Mouse (Mus musculus) MEL (cell line): Measurements from ENCODE around the gene Ssh2. TPM values are rescaled to one million over a fixed set of nuclear protein-coding genes. Genes with fewer than 3 reads are reported as not detected.
A peak's percentile ranks its signal among the peaks of the same experiment; 100 is the strongest.

Experiments
- DNase-seq: peaks from one replicate; pipeline ENCODE4 v3.0.0; 2011; ENCODE audit warnings: low read depth, low spot score
- H3K27ac ChIP-seq: 2 replicates; pipeline ENCODE4 v1.5.1; 2012; ENCODE audit warnings: low read depth, mild to moderate bottlenecking, control low read depth, low read length, moderate library complexity; ENCODE audit not compliant: control insufficient read depth
- H3K27me3 ChIP-seq, 2 experiments: fragments of 150-350 bp in 1 of 2; sonication (generic) in 1 of 2; 2 replicates each; pipeline ENCODE4 v1.6.1; 2012; ENCODE audit warnings: low read length in 2 of 2, mild to moderate bottlenecking in 2 of 2, improper control_type of control experiment in 1 of 2, moderate library complexity in 1 of 2; ENCODE audit not compliant: insufficient read depth in 2 of 2, control insufficient read depth in 1 of 2
- H3K36me3 ChIP-seq, 2 experiments: 2 replicates each; pipeline ENCODE4 v1.6.1; 2012 to 2014; ENCODE audit warnings: low read length in 2 of 2, improper control_type of control experiment in 1 of 2, inconsistent platforms in 1 of 2, mild to moderate bottlenecking in 1 of 2; ENCODE audit not compliant: insufficient read depth in 2 of 2, control insufficient read depth in 1 of 2
- H3K4me1 ChIP-seq, 2 experiments: fragments of 150-350 bp in 1 of 2; sonication (generic) in 1 of 2; 2 replicates each; pipeline ENCODE4 v1.6.1; 2012; ENCODE audit warnings: low read length in 2 of 2, improper control_type of control experiment in 1 of 2, mild to moderate bottlenecking in 1 of 2; ENCODE audit not compliant: insufficient read depth in 2 of 2, control insufficient read depth in 1 of 2
- H3K4me3 ChIP-seq, 2 experiments: fragments of 150-350 bp in 1 of 2; sonication (generic) in 1 of 2; 2 replicates each; pipeline ENCODE4 v1.5.1; 2012; ENCODE audit warnings: low read depth in 2 of 2, low read length in 2 of 2, mild to moderate bottlenecking in 2 of 2, moderate library complexity in 2 of 2, control low read depth in 1 of 2, improper control_type of control experiment in 1 of 2; ENCODE audit not compliant: control insufficient read depth in 1 of 2, insufficient read depth in 1 of 2
- H3K79me2 ChIP-seq: 2 replicates; pipeline ENCODE4 v1.6.1; 2012; ENCODE audit warnings: mild to moderate bottlenecking, low read length, moderate library complexity; ENCODE audit not compliant: control insufficient read depth, poor library complexity, insufficient read depth
- H3K9ac ChIP-seq: 2 replicates; pipeline ENCODE4 v1.6.1; 2012; ENCODE audit warnings: low read depth, mild to moderate bottlenecking, control low read depth, low read length, moderate library complexity; ENCODE audit not compliant: control insufficient read depth, poor library complexity, severe bottlenecking
- H3K9me3 ChIP-seq: fragments of 150-350 bp; sonication (generic); replicated peaks from 2 replicates; pipeline ENCODE4 v1.6.1; 2012; ENCODE audit warnings: mild to moderate bottlenecking, low read length, improper control_type of control experiment, moderate library complexity; ENCODE audit not compliant: insufficient read depth
- CTCF ChIP-seq, 3 experiments: IDR thresholded peaks in 2 of 3; conservative IDR thresholded peaks in 1 of 3; 2 replicates each; pipeline ENCODE4 v1.5.1; 2011 to 2012; ENCODE audit warnings: low read length in 3 of 3, low read depth in 2 of 3, mild to moderate bottlenecking in 2 of 3, improper control_type of control experiment in 1 of 3, inconsistent platforms in 1 of 3, mixed read lengths in 1 of 3, moderate library complexity in 1 of 3; ENCODE audit not compliant: control insufficient read depth in 1 of 3, insufficient read depth in 1 of 3, poor library complexity in 1 of 3, severe bottlenecking in 1 of 3
- E2F4 ChIP-seq: IDR thresholded peaks from 2 replicates; pipeline ENCODE4 v1.6.1; 2011; ENCODE audit warnings: low read depth, low read length, improper control_type of control experiment, borderline replicate concordance
- EP300 ChIP-seq, 2 experiments: IDR thresholded peaks; 2 replicates each; pipeline ENCODE4 v1.6.1; 2011; ENCODE audit warnings: improper control_type of control experiment in 2 of 2, low read length in 2 of 2, low read depth in 1 of 2, mild to moderate bottlenecking in 1 of 2
- ETS1 ChIP-seq: IDR thresholded peaks from 2 replicates; pipeline ENCODE4 v1.6.1; 2012; ENCODE audit warnings: low read depth, mild to moderate bottlenecking, inconsistent platforms, low read length, improper control_type of control experiment, moderate library complexity
- GATA1 ChIP-seq: IDR thresholded peaks from 2 replicates; pipeline ENCODE4 v1.6.1; 2011; ENCODE audit warnings: low read depth, low read length, improper control_type of control experiment
- MAX ChIP-seq: IDR thresholded peaks from 2 replicates; pipeline ENCODE4 v1.6.1; 2011; ENCODE audit warnings: low read length, improper control_type of control experiment
- MEF2A ChIP-seq: IDR thresholded peaks from 2 replicates; pipeline ENCODE4 v1.6.1; 2014; ENCODE audit warnings: low read depth, mild to moderate bottlenecking, inconsistent platforms, low read length, improper control_type of control experiment; ENCODE audit not compliant: poor library complexity, insufficient replicate concordance, severe bottlenecking; ENCODE audit errors: extremely low read depth
- MYB ChIP-seq: IDR thresholded peaks from 2 replicates; pipeline ENCODE4 v1.6.1; 2011; ENCODE audit warnings: mild to moderate bottlenecking, low read depth, low read length, improper control_type of control experiment
- POLR2AphosphoS2 ChIP-seq: IDR thresholded peaks from 2 replicates; pipeline ENCODE4 v1.6.1; 2011; ENCODE audit warnings: low read length, improper control_type of control experiment
- SIN3A ChIP-seq: IDR thresholded peaks from 2 replicates; pipeline ENCODE4 v1.6.1; 2012; ENCODE audit warnings: low read length, improper control_type of control experiment, inconsistent platforms
- SMC3 ChIP-seq: IDR thresholded peaks from 2 replicates; pipeline ENCODE4 v1.6.1; 2011; ENCODE audit warnings: low read depth, low read length, improper control_type of control experiment
- TAL1 ChIP-seq: IDR thresholded peaks from 2 replicates; pipeline ENCODE4 v1.6.1; 2012; ENCODE audit warnings: mild to moderate bottlenecking, inconsistent platforms, low read length, moderate library complexity, mixed read lengths
- TBP ChIP-seq: IDR thresholded peaks from 2 replicates; pipeline ENCODE4 v1.8.0; 2011; ENCODE audit warnings: low read depth, low read length, improper control_type of control experiment
- USF2 ChIP-seq, 2 experiments: IDR thresholded peaks; 2 replicates each; pipeline ENCODE4 v1.6.1; 2011 to 2012; ENCODE audit warnings: improper control_type of control experiment in 2 of 2, low read length in 2 of 2, borderline replicate concordance in 1 of 2, inconsistent platforms in 1 of 2, low read depth in 1 of 2, mild to moderate bottlenecking in 1 of 2; ENCODE audit not compliant: insufficient read depth in 1 of 2
- ZC3H11A ChIP-seq: IDR thresholded peaks from 2 replicates; pipeline ENCODE4 v1.6.1; 2012; ENCODE audit warnings: low read depth, mild to moderate bottlenecking, inconsistent platforms, low read length, improper control_type of control experiment
- ZNF384 ChIP-seq: IDR thresholded peaks from 2 replicates; pipeline ENCODE4 v1.6.1; 2012; ENCODE audit warnings: low read depth, mild to moderate bottlenecking, inconsistent platforms, low read length, improper control_type of control experiment
- polyA plus RNA-seq, 2 experiments: library from polyadenylated mRNA; stranded (reverse) in 1 of 2; unstranded in 1 of 2; fragments of >175 nt in 1 of 2; fragments of >200 nt in 1 of 2; gene quantifications; 2 replicates each; pipeline versions ENCODE4 v1.2.1 to v1.2.4; 2012; ENCODE audit warnings: low replicate concordance in 2 of 2, low read depth in 1 of 2; ENCODE audit not compliant: insufficient read length in 2 of 2, insufficient read depth in 1 of 2, missing spikeins in 1 of 2
- total RNA-seq: library from RNA; depleted of rRNA; stranded (reverse); fragments of 300-350 nt; gene quantifications from 2 replicates; pipeline ENCODE4 v1.2.3, GENCODE M21; 2012

Gene Ssh2
- total and polyA plus RNA-seq, 3 experiments: 6.3 to 29.2 (median 16.5) TPM

- no peak overlapping the region for H3K9ac ChIP-seq
- no peaks in the 10 kb centered on the region for H3K27me3 ChIP-seq
- peak; percentile 76 for DNase-seq
- H3K36me3 ChIP-seq: peaks cover 0 to 30% of the 10 kb centered on the region in 2 experiments; a peak in 2 of 4 replicates
- H3K27ac ChIP-seq: no peak overlapping the region
- no peak overlapping the region for H3K4me3 ChIP-seq
- TF ChIP-seq TBP: no peak
- no peak for TF ChIP-seq MEF2A
- peak; percentile 65 for TF ChIP-seq ETS1
- TF ChIP-seq GATA1: peak; percentile 82
- 0 out of 2 replicates have a peak, but pooled peaks have one; percentile 2 for TF ChIP-seq ZC3H11A
- no peak for TF ChIP-seq MYB
- TF ChIP-seq CTCF (IDR thresholded peaks at IDR 0.05 in 2 of 3, conservative IDR thresholded peaks at IDR 0.05 in 1 of 3; ENCODE audit: control insufficient read depth in 1 of 3, insufficient read depth in 1 of 3, low read depth in 2 of 3, low read length in 3 of 3, poor library complexity in 1 of 3, severe bottlenecking in 1 of 3): no peak
- TF ChIP-seq SMC3: no peak
- TF ChIP-seq USF2 (IDR thresholded peaks at IDR 0.05; ENCODE audit: borderline replicate concordance in 1 of 2, insufficient read depth in 1 of 2, low read depth in 1 of 2, low read length in 2 of 2): no peak
- peak in 1 of 2 experiments; percentile 53; a peak in 1 of 4 replicates for TF ChIP-seq EP300 (IDR thresholded peaks at IDR 0.05; ENCODE audit: low read depth in 1 of 2, low read length in 2 of 2)
- no peak for TF ChIP-seq POLR2AphosphoS2
- no peak for TF ChIP-seq MAX
- TF ChIP-seq, all 39 proteins: peak for 4
- Histone ChIP-seq H3K4me1 (peaks cover 14 to 24% of the 10 kb centered on the region in 2 experiments), H3K9me3 (no peaks in the 10 kb centered on the region), H3K79me2 (no peaks in the 10 kb centered on the region)
Observed at GRCm38 (mm10) chr11:77321214-77321613, 105.1 kb downstream of the Ssh2 start.

GRCm38 (mm10) chr11:77330529-77330928 is 114.4 kb downstream of the Ssh2 start:
- no peaks in the 10 kb centered on the region for H3K79me2 ChIP-seq
- H3K9me3 ChIP-seq: no peaks in the 10 kb centered on the region
- no peak for DNase-seq
- no peak for TF ChIP-seq POLR2AphosphoS2
- no peak for TF ChIP-seq TBP
- TF ChIP-seq TAL1: no peak
- no peaks in the 10 kb centered on the region; a peak in 1 of 4 replicates for H3K36me3 ChIP-seq
- no peak overlapping the region for H3K27ac ChIP-seq
- H3K4me1 ChIP-seq: no peaks in the 10 kb centered on the region
- no peak overlapping the region for H3K9ac ChIP-seq
- H3K4me3 ChIP-seq: no peak overlapping the region
- no peaks in the 10 kb centered on the region for H3K27me3 ChIP-seq

- Histone ChIP-seq H3K4me3 (peak overlapping the region; percentile 20 to 87; a peak in 3 of 4 replicates), H3K79me2 (peaks cover 2% of the 10 kb centered on the region; the same call in 1 of the 2 replicates), H3K9ac (peak overlapping the region; percentile 83), H3K27ac (no peak overlapping the region), H3K9me3 (no peaks in the 10 kb centered on the region), H3K27me3 (no peaks in the 10 kb centered on the region), H3K4me1 (peaks cover 7 to 14% of the 10 kb centered on the region in 2 experiments), H3K36me3 (peaks cover 0 to 21% of the 10 kb centered on the region in 2 experiments; a peak in 2 of 4 replicates)
- TF ChIP-seq ZNF384 (peak; percentile 89), E2F4 (no peak), SIN3A (no peak)
- peak; percentile 49 for DNase-seq
Observed at GRCm38 (mm10) chr11:77347273-77347672, 131.2 kb downstream of the Ssh2 start.
